Mouse (Mus musculus): ENCODE results near the gene Tmem132d. TPM values are rescaled to one million over a fixed set of nuclear protein-coding genes. Genes with fewer than 3 reads are reported as not detected.

Gene Tmem132d
- polyA plus RNA-seq (2011; ENCODE audit: insufficient read depth, insufficient read length, low replicate concordance, missing spikeins): 1.2 TPM in 1 of 2 replicates, not detected in the other

- TF ChIP-seq CTCF (IDR thresholded peaks at IDR 0.05; ENCODE audit: control insufficient read depth, insufficient read depth, low read length) (no peak), POLR2A (IDR thresholded peaks at IDR 0.05; ENCODE audit: borderline replicate concordance, control insufficient read depth, low read depth, low read length) (no peak)
- Histone ChIP-seq H3K27ac (ENCODE audit: control insufficient read depth, insufficient read depth, low read depth, low read length, poor library complexity) (no peak within 1 kb of the TSS; the same call in 1 of the 2 replicates), H3K4me1 (ENCODE audit: control insufficient read depth, insufficient read depth, low read length) (no peaks in the 10 kb centered on the region), H3K4me3 (replicated peaks; ENCODE audit: control insufficient read depth, low read depth, low read length) (no peak within 1 kb of the TSS)
- 4% methylated on average over 38 of the region's 40 CpGs for WGBS
These were observed at the start of gene Tmem132d for GRCm38 (mm10) chr5:128432916-128433315. TSS of gene Tmem132d (minus strand) at chr5:128433077.

GRCm38 (mm10) chr5:128480816-128481215, 47.9 kb upstream of the Tmem132d start:
- H3K4me1 ChIP-seq (ENCODE audit: control insufficient read depth, insufficient read depth, low read length): no peaks in the 10 kb centered on the region
- whole genome bisulfite sequencing: 66% methylated on average over 6 of the region's 6 CpGs
- H3K27ac ChIP-seq (ENCODE audit: control insufficient read depth, insufficient read depth, low read depth, low read length, poor library complexity): no peak overlapping the region
- H3K4me3 ChIP-seq (replicated peaks; ENCODE audit: control insufficient read depth, low read depth, low read length): no peak overlapping the region
- no peak for TF ChIP-seq CTCF (IDR thresholded peaks at IDR 0.05; ENCODE audit: control insufficient read depth, insufficient read depth, low read length)
- TF ChIP-seq POLR2A (IDR thresholded peaks at IDR 0.05; ENCODE audit: borderline replicate concordance, control insufficient read depth, low read depth, low read length): no peak

GRCm38 (mm10) chr5:128475372-128475771, 42.5 kb upstream of the Tmem132d start:
- Histone ChIP-seq H3K4me1 (ENCODE audit: control insufficient read depth, insufficient read depth, low read length) (no peaks in the 10 kb centered on the region), H3K27ac (ENCODE audit: control insufficient read depth, insufficient read depth, low read depth, low read length, poor library complexity) (no peak overlapping the region), H3K4me3 (replicated peaks; ENCODE audit: control insufficient read depth, low read depth, low read length) (no peak overlapping the region)
- 52% methylated on average over 8 of the region's 8 CpGs for WGBS
- TF ChIP-seq POLR2A (IDR thresholded peaks at IDR 0.05; ENCODE audit: borderline replicate concordance, control insufficient read depth, low read depth, low read length): no peak

- Histone ChIP-seq H3K4me1 (ENCODE audit: control insufficient read depth, insufficient read depth, low read length) (no peaks in the 10 kb centered on the region), H3K4me3 (replicated peaks; ENCODE audit: control insufficient read depth, low read depth, low read length) (no peak overlapping the region), H3K27ac (ENCODE audit: control insufficient read depth, insufficient read depth, low read depth, low read length, poor library complexity) (no peak overlapping the region)
- WGBS: 69% methylated on average over 14 of the region's 14 CpGs
- no peak for TF ChIP-seq POLR2A (IDR thresholded peaks at IDR 0.05; ENCODE audit: borderline replicate concordance, control insufficient read depth, low read depth, low read length)
- TF ChIP-seq CTCF (IDR thresholded peaks at IDR 0.05; ENCODE audit: control insufficient read depth, insufficient read depth, low read length): no peak
These were observed 36.9 kb upstream of the Tmem132d start for GRCm38 (mm10) chr5:128469812-128470211.

GRCm38 (mm10) chr5:128464514-128464913, 31.6 kb upstream of the Tmem132d start:
- no peak for TF ChIP-seq CTCF (IDR thresholded peaks at IDR 0.05; ENCODE audit: control insufficient read depth, insufficient read depth, low read length)
- no peak for TF ChIP-seq POLR2A (IDR thresholded peaks at IDR 0.05; ENCODE audit: borderline replicate concordance, control insufficient read depth, low read depth, low read length)
- Histone ChIP-seq H3K4me3 (replicated peaks; ENCODE audit: control insufficient read depth, low read depth, low read length) (no peak overlapping the region), H3K4me1 (ENCODE audit: control insufficient read depth, insufficient read depth, low read length) (no peaks in the 10 kb centered on the region), H3K27ac (ENCODE audit: control insufficient read depth, insufficient read depth, low read depth, low read length, poor library complexity) (no peak overlapping the region)
- WGBS: 9% methylated on average over 9 of the region's 9 CpGs

GRCm38 (mm10) chr5:128460605-128461004, 27.7 kb upstream of the Tmem132d start:
- TF ChIP-seq POLR2A (IDR thresholded peaks at IDR 0.05; ENCODE audit: borderline replicate concordance, control insufficient read depth, low read depth, low read length) (no peak), CTCF (IDR thresholded peaks at IDR 0.05; ENCODE audit: control insufficient read depth, insufficient read depth, low read length) (no peak)
- Histone ChIP-seq H3K4me1 (ENCODE audit: control insufficient read depth, insufficient read depth, low read length) (no peaks in the 10 kb centered on the region), H3K4me3 (replicated peaks; ENCODE audit: control insufficient read depth, low read depth, low read length) (no peak overlapping the region), H3K27ac (ENCODE audit: control insufficient read depth, insufficient read depth, low read depth, low read length, poor library complexity) (no peak overlapping the region)
- WGBS: 38% methylated on average over 3 of the region's 3 CpGs

GRCm38 (mm10) chr5:128455732-128456131, 22.9 kb upstream of the Tmem132d start:
- Histone ChIP-seq H3K4me1 (ENCODE audit: control insufficient read depth, insufficient read depth, low read length) (no peaks in the 10 kb centered on the region; the same call in 1 of the 2 replicates), H3K27ac (ENCODE audit: control insufficient read depth, insufficient read depth, low read depth, low read length, poor library complexity) (no peak overlapping the region), H3K4me3 (replicated peaks; ENCODE audit: control insufficient read depth, low read depth, low read length) (no peak overlapping the region)
- WGBS: 66% methylated on average over 12 of the region's 12 CpGs
- no peak for TF ChIP-seq POLR2A (IDR thresholded peaks at IDR 0.05; ENCODE audit: borderline replicate concordance, control insufficient read depth, low read depth, low read length)
- TF ChIP-seq CTCF (IDR thresholded peaks at IDR 0.05; ENCODE audit: control insufficient read depth, insufficient read depth, low read length): no peak

GRCm38 (mm10) chr5:128452196-128452595, 19.3 kb upstream of the Tmem132d start:
- no peak overlapping the region for H3K4me3 ChIP-seq (replicated peaks; ENCODE audit: control insufficient read depth, low read depth, low read length)
- WGBS: 46% methylated on average over 6 of the region's 6 CpGs
- TF ChIP-seq CTCF (IDR thresholded peaks at IDR 0.05; ENCODE audit: control insufficient read depth, insufficient read depth, low read length) (no peak), POLR2A (IDR thresholded peaks at IDR 0.05; ENCODE audit: borderline replicate concordance, control insufficient read depth, low read depth, low read length) (no peak)
- H3K27ac ChIP-seq (ENCODE audit: control insufficient read depth, insufficient read depth, low read depth, low read length, poor library complexity): no peak overlapping the region
- H3K4me1 ChIP-seq (ENCODE audit: control insufficient read depth, insufficient read depth, low read length): no peaks in the 10 kb centered on the region; the same call in 1 of the 2 replicates

- Histone ChIP-seq H3K27ac (ENCODE audit: control insufficient read depth, insufficient read depth, low read depth, low read length, poor library complexity) (no peak overlapping the region), H3K4me1 (ENCODE audit: control insufficient read depth, insufficient read depth, low read length) (no peaks in the 10 kb centered on the region; the same call in 1 of the 2 replicates), H3K4me3 (replicated peaks; ENCODE audit: control insufficient read depth, low read depth, low read length) (no peak overlapping the region)
- TF ChIP-seq POLR2A (IDR thresholded peaks at IDR 0.05; ENCODE audit: borderline replicate concordance, control insufficient read depth, low read depth, low read length) (no peak), CTCF (IDR thresholded peaks at IDR 0.05; ENCODE audit: control insufficient read depth, insufficient read depth, low read length) (peak; percentile 25; the same call in 1 of the 2 replicates)
- 73% methylated on average over 3 of the region's 3 CpGs for WGBS
These were observed 17.9 kb upstream of the Tmem132d start for GRCm38 (mm10) chr5:128450808-128451207.
